Mouse (Mus musculus): ENCODE data around the gene Tfeb. TPM values are rescaled to one million over a fixed set of nuclear protein-coding genes. Genes with fewer than 3 reads are reported as not detected.

Tfeb gene
- 8.6 and 9.7 TPM in 2 replicates for polyA plus RNA-seq (2014; fragmentation: Nextera tagmentation; extraction: Ambion mirVana)

GRCm38 (mm10) chr17:47736856-47737255, at the start of gene Tfeb:
Tfeb (plus strand) TSS chr17:47737030.
- Histone ChIP-seq H3K4me2 (ENCODE audit: low read depth, low read length) (peak within 1 kb of the TSS; percentile 95), H3K9me3 (ENCODE audit: control insufficient read depth, low read length) (no peaks in the 10 kb centered on the region), H3K4me1 (ENCODE audit: control insufficient read depth, insufficient read depth, low read length) (0 out of 2 replicates have a peak, but pooled peaks cover 13% of the 10 kb centered on the region), H3K4me3 (ENCODE audit: low read depth, low read length) (peak within 1 kb of the TSS; percentile 59), H3K9ac (ENCODE audit: low read depth, low read length) (peak within 1 kb of the TSS; percentile 74), H3K27ac (replicated peaks; ENCODE audit: low read depth, low read length) (peak within 1 kb of the TSS; percentile 66), H3K27me3 (replicated peaks; ENCODE audit: control insufficient read depth, insufficient read depth, low read length) (peaks cover 11% of the 10 kb centered on the region; the same call in 1 of the 2 replicates), H3K36me3 (ENCODE audit: control insufficient read depth, insufficient read depth, low read length) (no peaks in the 10 kb centered on the region)
- WGBS: under 1% methylated on average over 28 of the region's 47 CpGs
- peak; percentile 95 for DNase-seq (ENCODE audit: low spot score)
- peak; percentile 84 for ATAC-seq (ENCODE audit: low read depth)

GRCm38 (mm10) chr17:47687409-47688343, 49.2 kb upstream of the Tfeb start:
- no peaks in the 10 kb centered on the region for H3K27me3 ChIP-seq (replicated peaks; ENCODE audit: control insufficient read depth, insufficient read depth, low read length)
- WGBS: under 1% methylated on average over 70 of the region's 70 CpGs
- peak overlapping the region; percentile 87 for H3K27ac ChIP-seq (replicated peaks; ENCODE audit: low read depth, low read length)
- H3K4me3 ChIP-seq (ENCODE audit: low read depth, low read length): peak overlapping the region; percentile 89
- ATAC-seq (ENCODE audit: low read depth): peak; percentile 88
- H3K9me3 ChIP-seq (ENCODE audit: control insufficient read depth, low read length): no peaks in the 10 kb centered on the region
- H3K4me1 ChIP-seq (ENCODE audit: control insufficient read depth, insufficient read depth, low read length): 0 out of 2 replicates have a peak, but pooled peaks cover 5% of the 10 kb centered on the region
- peaks cover 35% of the 10 kb centered on the region for H3K36me3 ChIP-seq (ENCODE audit: control insufficient read depth, insufficient read depth, low read length)
- H3K9ac ChIP-seq (ENCODE audit: low read depth, low read length): peak overlapping the region; percentile 92
- H3K4me2 ChIP-seq (ENCODE audit: low read depth, low read length): peak overlapping the region; percentile 98
- DNase-seq (ENCODE audit: low spot score): peak; percentile 99

GRCm38 (mm10) chr17:47688344-47688607, 48.6 kb upstream of the Tfeb start, which contains the start of gene Tomm6:
Tomm6 (minus strand) TSS chr17:47688386.
- ATAC-seq (ENCODE audit: low read depth): no peak
- WGBS: 0% methylated on average over 6 of the region's 9 CpGs
- peak within 1 kb of the TSS; percentile 87 for H3K27ac ChIP-seq (replicated peaks; ENCODE audit: low read depth, low read length)

GRCm38 (mm10) chr17:47688608-47689575, 47.9 kb upstream of the Tfeb start, which contains the start of gene Frs3:
Frs3 (plus strand) TSS chr17:47689030.
- under 1% methylated on average over 34 of the region's 58 CpGs for WGBS
- Histone ChIP-seq H3K9me3 (ENCODE audit: control insufficient read depth, low read length) (no peaks in the 10 kb centered on the region), H3K4me3 (ENCODE audit: low read depth, low read length) (peak within 1 kb of the TSS; percentile 89), H3K9ac (ENCODE audit: low read depth, low read length) (peak within 1 kb of the TSS; percentile 92), H3K36me3 (ENCODE audit: control insufficient read depth, insufficient read depth, low read length) (peaks cover 23% of the 10 kb centered on the region), H3K27me3 (replicated peaks; ENCODE audit: control insufficient read depth, insufficient read depth, low read length) (no peaks in the 10 kb centered on the region), H3K4me2 (ENCODE audit: low read depth, low read length) (peak within 1 kb of the TSS; percentile 98), H3K27ac (replicated peaks; ENCODE audit: low read depth, low read length) (peak within 1 kb of the TSS; percentile 87), H3K4me1 (ENCODE audit: control insufficient read depth, insufficient read depth, low read length) (peaks cover 5% of the 10 kb centered on the region; the same call in 1 of the 2 replicates)
- peak; percentile 80 for DNase-seq (ENCODE audit: low spot score)
- peak; percentile 66 for ATAC-seq (ENCODE audit: low read depth)

More at GRCm38 (mm10) chr17:47688344-47688607, 48.6 kb upstream of the Tfeb start, which contains the start of gene Tomm6:
- Histone ChIP-seq H3K4me1 (ENCODE audit: control insufficient read depth, insufficient read depth, low read length) (0 out of 2 replicates have a peak, but pooled peaks cover 5% of the 10 kb centered on the region), H3K9me3 (ENCODE audit: control insufficient read depth, low read length) (no peaks in the 10 kb centered on the region), H3K4me2 (ENCODE audit: low read depth, low read length) (peak within 1 kb of the TSS; percentile 98), H3K9ac (ENCODE audit: low read depth, low read length) (peak within 1 kb of the TSS; percentile 92), H3K27me3 (replicated peaks; ENCODE audit: control insufficient read depth, insufficient read depth, low read length) (no peaks in the 10 kb centered on the region), H3K4me3 (ENCODE audit: low read depth, low read length) (peak within 1 kb of the TSS; percentile 89), H3K36me3 (ENCODE audit: control insufficient read depth, insufficient read depth, low read length) (peaks cover 29% of the 10 kb centered on the region)
- no peak for DNase-seq (ENCODE audit: low spot score)

GRCm38 (mm10) chr17:47689894-47690293, 46.9 kb upstream of the Tfeb start:
- no peak for DNase-seq (ENCODE audit: low spot score)
- Histone ChIP-seq H3K4me1 (ENCODE audit: control insufficient read depth, insufficient read depth, low read length) (peaks cover 5% of the 10 kb centered on the region; the same call in 1 of the 2 replicates), H3K9ac (ENCODE audit: low read depth, low read length) (no peak overlapping the region), H3K27ac (replicated peaks; ENCODE audit: low read depth, low read length) (no peak overlapping the region), H3K4me3 (ENCODE audit: low read depth, low read length) (no peak overlapping the region), H3K27me3 (replicated peaks; ENCODE audit: control insufficient read depth, insufficient read depth, low read length) (no peaks in the 10 kb centered on the region), H3K36me3 (ENCODE audit: control insufficient read depth, insufficient read depth, low read length) (peaks cover 13% of the 10 kb centered on the region), H3K4me2 (ENCODE audit: low read depth, low read length) (peak overlapping the region; percentile 98), H3K9me3 (ENCODE audit: control insufficient read depth, low read length) (no peaks in the 10 kb centered on the region)
- no peak for ATAC-seq (ENCODE audit: low read depth)
- WGBS: 81% methylated on average over 5 of the region's 8 CpGs

- WGBS: 97% methylated on average over 3 of the region's 3 CpGs
- DNase-seq (ENCODE audit: low spot score) (no peak), ATAC-seq (ENCODE audit: low read depth) (no peak)
- H3K9me3 ChIP-seq (ENCODE audit: control insufficient read depth, low read length): no peaks in the 10 kb centered on the region
- no peaks in the 10 kb centered on the region for H3K36me3 ChIP-seq (ENCODE audit: control insufficient read depth, insufficient read depth, low read length)
- no peak overlapping the region for H3K27ac ChIP-seq (replicated peaks; ENCODE audit: low read depth, low read length)
- H3K4me3 ChIP-seq (ENCODE audit: low read depth, low read length): no peak overlapping the region
- no peaks in the 10 kb centered on the region for H3K27me3 ChIP-seq (replicated peaks; ENCODE audit: control insufficient read depth, insufficient read depth, low read length)
- H3K4me2 ChIP-seq (ENCODE audit: low read depth, low read length): no peak overlapping the region
- peaks cover 5% of the 10 kb centered on the region; the same call in 1 of the 2 replicates for H3K4me1 ChIP-seq (ENCODE audit: control insufficient read depth, insufficient read depth, low read length)
- no peak overlapping the region for H3K9ac ChIP-seq (ENCODE audit: low read depth, low read length)
These were observed 45.2 kb upstream of the Tfeb start for GRCm38 (mm10) chr17:47691650-47692049.

GRCm38 (mm10) chr17:47693671-47694441, 43.0 kb upstream of the Tfeb start:
- 39% methylated on average over 13 of the region's 13 CpGs for WGBS
- Histone ChIP-seq H3K9me3 (ENCODE audit: control insufficient read depth, low read length) (no peaks in the 10 kb centered on the region), H3K27me3 (replicated peaks; ENCODE audit: control insufficient read depth, insufficient read depth, low read length) (no peaks in the 10 kb centered on the region), H3K4me2 (ENCODE audit: low read depth, low read length) (peak overlapping the region; percentile 84), H3K4me3 (ENCODE audit: low read depth, low read length) (peak overlapping the region; percentile 85), H3K9ac (ENCODE audit: low read depth, low read length) (peak overlapping the region; percentile 87), H3K36me3 (ENCODE audit: control insufficient read depth, insufficient read depth, low read length) (0 out of 2 replicates have a peak, but pooled peaks cover 4% of the 10 kb centered on the region), H3K27ac (replicated peaks; ENCODE audit: low read depth, low read length) (no peak overlapping the region), H3K4me1 (ENCODE audit: control insufficient read depth, insufficient read depth, low read length) (no peaks in the 10 kb centered on the region; the same call in 1 of the 2 replicates)
- ATAC-seq (ENCODE audit: low read depth): no peak
- no peak for DNase-seq (ENCODE audit: low spot score)

GRCm38 (mm10) chr17:47694442-47694502, 42.6 kb upstream of the Tfeb start, which contains the start of gene Gm21981:
Gm21981 (minus strand) TSS chr17:47694455.
- Histone ChIP-seq H3K9ac (ENCODE audit: low read depth, low read length) (peak within 1 kb of the TSS; percentile 87), H3K4me1 (ENCODE audit: control insufficient read depth, insufficient read depth, low read length) (no peaks in the 10 kb centered on the region; the same call in 1 of the 2 replicates), H3K27me3 (replicated peaks; ENCODE audit: control insufficient read depth, insufficient read depth, low read length) (no peaks in the 10 kb centered on the region), H3K4me2 (ENCODE audit: low read depth, low read length) (peak within 1 kb of the TSS; percentile 84), H3K4me3 (ENCODE audit: low read depth, low read length) (peak within 1 kb of the TSS; percentile 85), H3K9me3 (ENCODE audit: control insufficient read depth, low read length) (no peaks in the 10 kb centered on the region), H3K36me3 (ENCODE audit: control insufficient read depth, insufficient read depth, low read length) (0 out of 2 replicates have a peak, but pooled peaks cover 4% of the 10 kb centered on the region), H3K27ac (replicated peaks; ENCODE audit: low read depth, low read length) (peak within 1 kb of the TSS; percentile 63)
- ATAC-seq (ENCODE audit: low read depth) (no peak), DNase-seq (ENCODE audit: low spot score) (no peak)
- no CpG with 5 or more reads among the region's 3 CpGs for WGBS
